Mouse (Mus musculus): ENCODE measurements around the gene Klhl25. TPM values are rescaled to one million over a fixed set of nuclear protein-coding genes. Genes with fewer than 3 reads are reported as not detected.
A peak's percentile ranks its signal among the peaks of the same experiment; 100 is the strongest.
"Not testable (repeated sequence)": the region's sequence is repeated elsewhere in the genome, so short reads cannot be mapped to it uniquely, and the experiment has no call there.

The Klhl25 gene
- polyA plus RNA-seq, 1 experiment from 2014 or later, result 8.0 TPM

GRCm38 (mm10) chr7:75859771-75860196, 11.7 kb downstream of the Klhl25 start:
- ATAC-seq (ENCODE audit: low FRiP score, low TSS enrichment) (no peak), DNase-seq (ENCODE audit: low spot score) (no peak)
- H3K27me3 ChIP-seq (ENCODE audit: control insufficient read depth, insufficient read depth, low read length), result no peaks in the 10 kb centered on the region
- no peak overlapping the region for H3K9ac ChIP-seq (ENCODE audit: low read length)
- H3K27ac ChIP-seq (replicated peaks), result 0 out of 2 replicates have a peak overlapping the region, but pooled peaks have one; percentile 35
- H3K36me3 ChIP-seq (ENCODE audit: control insufficient read depth, insufficient read depth, low read length), result no peaks in the 10 kb centered on the region
- H3K9me3 ChIP-seq (ENCODE audit: control insufficient read depth, low read length), result no peaks in the 10 kb centered on the region
- H3K4me1 ChIP-seq (replicated peaks; ENCODE audit: control insufficient read depth, insufficient read depth), result peaks cover 2% of the 10 kb centered on the region; the same call in 1 of the 2 replicates
- H3K4me3 ChIP-seq (ENCODE audit: low read depth, low read length), result no peak overlapping the region
- WGBS, result 82% methylated on average over 9 of the region's 9 CpGs
- no peak overlapping the region for H3K4me2 ChIP-seq (replicated peaks; ENCODE audit: low read depth)
- TF ChIP-seq CTCF (IDR thresholded peaks at IDR 0.05; ENCODE audit: low read depth) (no peak), EP300 (optimal IDR thresholded peaks at IDR 0.05) (no peak)

GRCm38 (mm10) chr7:75861638-75862426, 13.7 kb downstream of the Klhl25 start:
- Histone ChIP-seq H3K27ac (replicated peaks) (0 out of 2 replicates have a peak overlapping the region, but pooled peaks have one; percentile 40), H3K36me3 (ENCODE audit: control insufficient read depth, insufficient read depth, low read length) (peaks cover 15% of the 10 kb centered on the region)
- peak; percentile 59 for DNase-seq (ENCODE audit: low spot score)
- 61% methylated on average over 6 of the region's 7 CpGs for WGBS
- not testable (repeated sequence) for H3K9me3 ChIP-seq (ENCODE audit: control insufficient read depth, low read length); H3K4me1 ChIP-seq (replicated peaks; ENCODE audit: control insufficient read depth, insufficient read depth); H3K9ac ChIP-seq (ENCODE audit: low read length); H3K4me2 ChIP-seq (replicated peaks; ENCODE audit: low read depth); H3K4me3 ChIP-seq (ENCODE audit: low read depth, low read length); H3K27me3 ChIP-seq (ENCODE audit: control insufficient read depth, insufficient read depth, low read length)
- peak; percentile 84 for ATAC-seq (ENCODE audit: low FRiP score, low TSS enrichment)

- ATAC-seq (ENCODE audit: low FRiP score, low TSS enrichment), result peak; percentile 78
Observed at GRCm38 (mm10) chr7:75862427-75862781, 14.3 kb downstream of the Klhl25 start.

GRCm38 (mm10) chr7:75863248-75863911, 15.3 kb downstream of the Klhl25 start:
- WGBS, result 77% methylated on average over 5 of the region's 5 CpGs
- not testable (repeated sequence) for H3K4me2 ChIP-seq (replicated peaks; ENCODE audit: low read depth); H3K27ac ChIP-seq (replicated peaks); DNase-seq (ENCODE audit: low spot score); H3K27me3 ChIP-seq (ENCODE audit: control insufficient read depth, insufficient read depth, low read length); ATAC-seq (ENCODE audit: low FRiP score, low TSS enrichment); H3K4me1 ChIP-seq (replicated peaks; ENCODE audit: control insufficient read depth, insufficient read depth); H3K9me3 ChIP-seq (ENCODE audit: control insufficient read depth, low read length); H3K4me3 ChIP-seq (ENCODE audit: low read depth, low read length); H3K9ac ChIP-seq (ENCODE audit: low read length)
- peaks cover 18% of the 10 kb centered on the region for H3K36me3 ChIP-seq (ENCODE audit: control insufficient read depth, insufficient read depth, low read length)

More at GRCm38 (mm10) chr7:75862427-75862781, 14.3 kb downstream of the Klhl25 start:
- H3K4me2 ChIP-seq (replicated peaks; ENCODE audit: low read depth); H3K27ac ChIP-seq (replicated peaks); H3K27me3 ChIP-seq (ENCODE audit: control insufficient read depth, insufficient read depth, low read length); H3K4me3 ChIP-seq (ENCODE audit: low read depth, low read length); H3K9ac ChIP-seq (ENCODE audit: low read length); H3K4me1 ChIP-seq (replicated peaks; ENCODE audit: control insufficient read depth, insufficient read depth); H3K9me3 ChIP-seq (ENCODE audit: control insufficient read depth, low read length): not testable (repeated sequence)
- 76% methylated on average over 6 of the region's 6 CpGs for WGBS
- peak; percentile 24; the same call in 1 of the 2 replicates for TF ChIP-seq CTCF (IDR thresholded peaks at IDR 0.05; ENCODE audit: low read depth)
- H3K36me3 ChIP-seq (ENCODE audit: control insufficient read depth, insufficient read depth, low read length), result peaks cover 18% of the 10 kb centered on the region
- peak; percentile 68 for DNase-seq (ENCODE audit: low spot score)

GRCm38 (mm10) chr7:75865026-75865425, 16.9 kb downstream of the Klhl25 start:
- Histone ChIP-seq H3K4me3 (ENCODE audit: low read depth, low read length) (no peak overlapping the region), H3K36me3 (ENCODE audit: control insufficient read depth, insufficient read depth, low read length) (peaks cover 18% of the 10 kb centered on the region), H3K9ac (ENCODE audit: low read length) (no peak overlapping the region), H3K4me1 (replicated peaks; ENCODE audit: control insufficient read depth, insufficient read depth) (no peaks in the 10 kb centered on the region), H3K27ac (replicated peaks) (no peak overlapping the region), H3K9me3 (ENCODE audit: control insufficient read depth, low read length) (no peaks in the 10 kb centered on the region), H3K27me3 (ENCODE audit: control insufficient read depth, insufficient read depth, low read length) (no peaks in the 10 kb centered on the region), H3K4me2 (replicated peaks; ENCODE audit: low read depth) (no peak overlapping the region)
- WGBS, result 89% methylated on average over 6 of the region's 6 CpGs
- ATAC-seq (ENCODE audit: low FRiP score, low TSS enrichment), result no peak
- TF ChIP-seq EP300 (optimal IDR thresholded peaks at IDR 0.05), result no peak
- no peak for TF ChIP-seq CTCF (IDR thresholded peaks at IDR 0.05; ENCODE audit: low read depth)
- no peak for DNase-seq (ENCODE audit: low spot score)

GRCm38 (mm10) chr7:75866557-75866956, 18.4 kb downstream of the Klhl25 start:
- Histone ChIP-seq H3K27ac (replicated peaks) (no peak overlapping the region), H3K9me3 (ENCODE audit: control insufficient read depth, low read length) (no peaks in the 10 kb centered on the region), H3K4me1 (replicated peaks; ENCODE audit: control insufficient read depth, insufficient read depth) (no peaks in the 10 kb centered on the region), H3K27me3 (ENCODE audit: control insufficient read depth, insufficient read depth, low read length) (no peaks in the 10 kb centered on the region), H3K9ac (ENCODE audit: low read length) (no peak overlapping the region), H3K4me3 (ENCODE audit: low read depth, low read length) (no peak overlapping the region), H3K36me3 (ENCODE audit: control insufficient read depth, insufficient read depth, low read length) (peaks cover 18% of the 10 kb centered on the region), H3K4me2 (replicated peaks; ENCODE audit: low read depth) (no peak overlapping the region)
- no peak for TF ChIP-seq CTCF (IDR thresholded peaks at IDR 0.05; ENCODE audit: low read depth)
- DNase-seq (ENCODE audit: low spot score), result no peak
- WGBS, result 87% methylated on average over 13 of the region's 13 CpGs
- ATAC-seq (ENCODE audit: low FRiP score, low TSS enrichment), result no peak
